Mouse (Mus musculus) ovary, postnatal 10 days (tissue): Measurements from ENCODE around the gene Phldb1.

Source experiments
- DNase-seq: peaks from one replicate; pipeline ENCODE4 v3.0.0; 2022; ENCODE audit warnings: low spot score

The Phldb1 gene

GRCm38 (mm10) chr9:44708925-44709324, 26.1 kb downstream of the Phldb1 start:
- no peak for DNase-seq

- peak; percentile 71 for DNase-seq
Measured at GRCm38 (mm10) chr9:44708429-44708765, 26.6 kb downstream of the Phldb1 start.

- DNase-seq, result no peak
Measured at GRCm38 (mm10) chr9:44707749-44708428, 27.1 kb downstream of the Phldb1 start.

GRCm38 (mm10) chr9:44699730-44700129, 35.3 kb downstream of the Phldb1 start:
- no peak for DNase-seq

GRCm38 (mm10) chr9:44699196-44699595, 35.8 kb downstream of the Phldb1 start:
- no peak for DNase-seq

GRCm38 (mm10) chr9:44697866-44698265, 37.1 kb downstream of the Phldb1 start:
- no peak for DNase-seq

- DNase-seq, result no peak
Measured at GRCm38 (mm10) chr9:44693071-44693470, 41.9 kb downstream of the Phldb1 start.

GRCm38 (mm10) chr9:44691671-44692520, 43.1 kb downstream of the Phldb1 start:
- no peak for DNase-seq

GRCm38 (mm10) chr9:44690641-44691040, 44.4 kb downstream of the Phldb1 start:
- no peak for DNase-seq

- DNase-seq, result no peak
Measured at GRCm38 (mm10) chr9:44688013-44688412, 47.0 kb downstream of the Phldb1 start.

GRCm38 (mm10) chr9:44686638-44687037, 48.4 kb downstream of the Phldb1 start:
- no peak for DNase-seq

- DNase-seq, result peak; percentile 53
Measured at GRCm38 (mm10) chr9:44685346-44686330, 49.4 kb downstream of the Phldb1 start.

- no peak for DNase-seq
Measured at GRCm38 (mm10) chr9:44683046-44683445, 52.0 kb downstream of the Phldb1 start.

GRCm38 (mm10) chr9:44679565-44679964, 55.4 kb downstream of the Phldb1 start:
- no peak for DNase-seq

GRCm38 (mm10) chr9:44678288-44678871, 56.6 kb downstream of the Phldb1 start:
- no peak for DNase-seq

GRCm38 (mm10) chr9:44673005-44673404, 62.0 kb downstream of the Phldb1 start, which contains the start of gene Treh:
Gene Treh, plus strand, starts transcription at chr9:44673233.
- DNase-seq, result no peak

- DNase-seq, result no peak
Measured at GRCm38 (mm10) chr9:44672291-44672865, 62.6 kb downstream of the Phldb1 start.

- no peak for DNase-seq
Measured at GRCm38 (mm10) chr9:44671416-44671815, 63.6 kb downstream of the Phldb1 start.

- DNase-seq, result no peak
Measured at GRCm38 (mm10) chr9:44663706-44664105, 71.3 kb downstream of the Phldb1 start.

GRCm38 (mm10) chr9:44655098-44656066, 79.6 kb downstream of the Phldb1 start:
- no peak for DNase-seq
